Mouse (Mus musculus): ENCODE measurements around the gene Map4k5. TPM values are rescaled to one million over a fixed set of nuclear protein-coding genes. Genes with fewer than 3 reads are reported as not detected.

The Map4k5 gene
- polyA plus RNA-seq, 1 experiment from 2014 or later = 42.3 TPM

DNA sequence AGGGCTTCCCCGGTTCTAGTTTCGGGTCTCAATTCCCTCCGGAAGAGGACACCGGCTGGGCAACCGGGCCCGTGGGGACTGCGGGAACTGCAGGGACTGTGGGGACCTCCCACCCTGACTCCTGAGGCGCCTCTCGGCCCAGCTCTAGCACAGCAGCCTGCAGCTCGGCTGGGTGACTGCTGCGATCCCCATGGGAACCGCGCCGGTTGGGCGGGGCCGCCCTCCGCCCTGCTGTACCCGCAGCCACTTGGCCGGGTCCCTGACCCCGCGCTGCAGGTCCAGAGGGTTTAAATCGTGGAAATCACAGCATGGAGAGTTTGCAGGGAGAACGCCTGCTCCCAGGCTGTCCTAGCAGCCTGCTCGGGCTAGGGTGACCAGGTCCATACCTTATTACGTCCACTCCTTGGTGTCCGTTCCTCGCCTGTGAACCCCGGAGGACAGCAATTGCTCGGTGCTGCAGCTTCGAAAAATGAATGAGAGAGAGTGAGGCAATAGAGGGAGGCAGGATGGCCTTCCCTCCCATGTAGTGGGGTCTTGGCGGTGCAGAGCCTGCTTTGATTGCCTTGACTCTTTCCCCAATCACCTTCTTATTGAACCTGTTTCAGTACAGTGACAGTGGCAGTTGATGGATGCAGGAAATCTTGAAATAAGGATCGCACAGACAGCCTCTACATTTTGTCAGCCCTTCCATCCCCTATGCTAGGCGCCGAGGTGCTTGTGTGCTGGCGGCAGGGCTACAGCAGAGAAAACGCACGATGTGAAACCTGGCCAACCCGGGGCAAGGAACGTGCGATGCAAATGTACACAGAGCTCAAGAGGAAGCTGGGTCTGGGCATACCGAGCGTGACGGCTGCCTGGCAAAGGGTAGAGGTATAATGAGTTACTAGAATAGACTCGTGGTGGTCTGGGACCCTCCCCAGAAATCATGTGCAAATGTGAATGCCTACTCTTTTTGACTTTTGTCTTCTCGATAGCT is 102.2 kb downstream of the Map4k5 start, which contains the start of gene Cdkl1:
Gene Cdkl1 (minus strand): TSS at position 738 of the 976 bp plus-strand sequence.
- H3K9ac ChIP-seq (ENCODE audit: low read length) = peak within 1 kb of the TSS; percentile 66
- H3K27ac ChIP-seq (ENCODE audit: low read depth, low read length) = no peak within 1 kb of the TSS
- H3K36me3 ChIP-seq (ENCODE audit: control insufficient read depth, insufficient read depth, low read length) = no peaks in the 10 kb centered on the region
- WGBS = 2% methylated on average over 45 of the region's 45 CpGs
- H3K4me1 ChIP-seq (ENCODE audit: control insufficient read depth, insufficient read depth, low read length) = no peaks in the 10 kb centered on the region
- no peaks in the 10 kb centered on the region for H3K9me3 ChIP-seq (ENCODE audit: control insufficient read depth, low read length)
- H3K27me3 ChIP-seq (ENCODE audit: control insufficient read depth, insufficient read depth, low read length) = 0 out of 2 replicates have a peak, but pooled peaks cover 2% of the 10 kb centered on the region
- DNase-seq (ENCODE audit: low spot score) = peak; percentile 68
- H3K4me3 ChIP-seq (ENCODE audit: low read depth, low read length) = peak within 1 kb of the TSS; percentile 47
- H3K4me2 ChIP-seq (ENCODE audit: low read depth) = peak within 1 kb of the TSS; percentile 89
- ATAC-seq (ENCODE audit: insufficient read depth, low FRiP score, low TSS enrichment) = peak; percentile 87

- Histone ChIP-seq H3K9ac (ENCODE audit: low read length) (peak overlapping the region; percentile 66), H3K27me3 (ENCODE audit: control insufficient read depth, insufficient read depth, low read length) (0 out of 2 replicates have a peak, but pooled peaks cover 2% of the 10 kb centered on the region), H3K4me3 (ENCODE audit: low read depth, low read length) (peak overlapping the region; percentile 47), H3K4me1 (ENCODE audit: control insufficient read depth, insufficient read depth, low read length) (no peaks in the 10 kb centered on the region), H3K4me2 (ENCODE audit: low read depth) (peak overlapping the region; percentile 89), H3K36me3 (ENCODE audit: control insufficient read depth, insufficient read depth, low read length) (no peaks in the 10 kb centered on the region), H3K9me3 (ENCODE audit: control insufficient read depth, low read length) (no peaks in the 10 kb centered on the region), H3K27ac (ENCODE audit: low read depth, low read length) (no peak overlapping the region)
- whole genome bisulfite sequencing = 37% methylated on average over 27 of the region's 27 CpGs
- DNase-seq (ENCODE audit: low spot score) = no peak
- no peak for ATAC-seq (ENCODE audit: insufficient read depth, low FRiP score, low TSS enrichment)
Measured at GRCm38 (mm10) chr12:69789766-69790529, 103.1 kb downstream of the Map4k5 start.

DNA sequence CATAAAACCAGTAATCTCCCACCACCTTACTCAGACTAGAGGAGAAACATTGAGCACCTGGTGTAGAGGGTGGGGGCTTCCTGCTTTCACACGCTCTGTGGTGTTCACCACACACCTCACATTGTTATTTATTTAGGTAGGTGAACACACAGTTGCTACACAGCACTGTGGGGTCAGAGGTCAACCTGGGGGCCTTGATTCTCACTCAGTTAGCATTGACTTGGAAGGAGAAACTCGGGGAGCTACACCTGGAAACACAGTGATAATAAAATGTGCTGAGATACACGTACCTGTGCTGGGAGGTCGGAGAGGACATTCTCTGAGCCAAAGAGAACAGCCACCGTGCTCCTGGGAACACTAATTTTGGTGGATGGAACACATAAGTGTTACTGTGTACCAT is 104.6 kb downstream of the Map4k5 start:
- H3K27ac ChIP-seq (ENCODE audit: low read depth, low read length) = no peak overlapping the region
- H3K27me3 ChIP-seq (ENCODE audit: control insufficient read depth, insufficient read depth, low read length) = 0 out of 2 replicates have a peak, but pooled peaks cover 2% of the 10 kb centered on the region
- no peaks in the 10 kb centered on the region for H3K9me3 ChIP-seq (ENCODE audit: control insufficient read depth, low read length)
- DNase-seq (ENCODE audit: low spot score) (no peak), ATAC-seq (ENCODE audit: insufficient read depth, low FRiP score, low TSS enrichment) (no peak)
- no peak overlapping the region for H3K4me3 ChIP-seq (ENCODE audit: low read depth, low read length)
- WGBS = 84% methylated on average over 5 of the region's 5 CpGs
- H3K9ac ChIP-seq (ENCODE audit: low read length) = no peak overlapping the region
- no peaks in the 10 kb centered on the region for H3K36me3 ChIP-seq (ENCODE audit: control insufficient read depth, insufficient read depth, low read length)
- no peak overlapping the region for H3K4me2 ChIP-seq (ENCODE audit: low read depth)
- H3K4me1 ChIP-seq (ENCODE audit: control insufficient read depth, insufficient read depth, low read length) = no peaks in the 10 kb centered on the region

DNA sequence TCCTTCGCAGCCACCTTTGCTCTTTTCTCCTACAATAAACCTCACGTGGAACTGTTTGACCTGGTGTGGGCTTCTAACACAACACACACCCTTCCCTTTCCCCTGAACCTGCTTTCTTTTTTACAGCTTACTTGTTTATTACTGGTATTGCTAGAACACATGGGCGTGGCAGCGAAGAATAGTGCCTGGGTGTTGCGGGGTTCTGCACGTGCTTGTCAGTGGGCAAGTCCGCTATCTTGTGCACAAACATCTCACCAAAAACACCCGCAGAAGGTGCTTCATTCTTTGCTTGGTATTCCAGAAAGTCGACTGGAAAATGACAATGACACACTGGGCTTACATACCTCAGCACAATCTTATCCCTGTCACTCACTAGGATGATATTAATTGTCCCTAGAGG is 107.5 kb downstream of the Map4k5 start:
- Histone ChIP-seq H3K4me1 (ENCODE audit: control insufficient read depth, insufficient read depth, low read length) (no peaks in the 10 kb centered on the region), H3K27ac (ENCODE audit: low read depth, low read length) (no peak overlapping the region), H3K36me3 (ENCODE audit: control insufficient read depth, insufficient read depth, low read length) (no peaks in the 10 kb centered on the region), H3K4me3 (ENCODE audit: low read depth, low read length) (no peak overlapping the region), H3K9ac (ENCODE audit: low read length) (no peak overlapping the region), H3K27me3 (ENCODE audit: control insufficient read depth, insufficient read depth, low read length) (0 out of 2 replicates have a peak, but pooled peaks cover 2% of the 10 kb centered on the region), H3K9me3 (ENCODE audit: control insufficient read depth, low read length) (no peaks in the 10 kb centered on the region), H3K4me2 (ENCODE audit: low read depth) (no peak overlapping the region)
- DNase-seq (ENCODE audit: low spot score) (no peak), ATAC-seq (ENCODE audit: insufficient read depth, low FRiP score, low TSS enrichment) (no peak)
- 90% methylated on average over 9 of the region's 9 CpGs for WGBS

GRCm38 (mm10) chr12:69783247-69784025 is 109.6 kb downstream of the Map4k5 start:
- 46% methylated on average over 6 of the region's 6 CpGs for WGBS
- Histone ChIP-seq H3K9me3 (ENCODE audit: control insufficient read depth, low read length) (no peaks in the 10 kb centered on the region), H3K27me3 (ENCODE audit: control insufficient read depth, insufficient read depth, low read length) (no peaks in the 10 kb centered on the region), H3K4me2 (ENCODE audit: low read depth) (no peak overlapping the region), H3K36me3 (ENCODE audit: control insufficient read depth, insufficient read depth, low read length) (no peaks in the 10 kb centered on the region), H3K27ac (ENCODE audit: low read depth, low read length) (no peak overlapping the region), H3K4me3 (ENCODE audit: low read depth, low read length) (no peak overlapping the region), H3K4me1 (ENCODE audit: control insufficient read depth, insufficient read depth, low read length) (no peaks in the 10 kb centered on the region), H3K9ac (ENCODE audit: low read length) (no peak overlapping the region)
- DNase-seq (ENCODE audit: low spot score) (no peak), ATAC-seq (ENCODE audit: insufficient read depth, low FRiP score, low TSS enrichment) (no peak)

DNA sequence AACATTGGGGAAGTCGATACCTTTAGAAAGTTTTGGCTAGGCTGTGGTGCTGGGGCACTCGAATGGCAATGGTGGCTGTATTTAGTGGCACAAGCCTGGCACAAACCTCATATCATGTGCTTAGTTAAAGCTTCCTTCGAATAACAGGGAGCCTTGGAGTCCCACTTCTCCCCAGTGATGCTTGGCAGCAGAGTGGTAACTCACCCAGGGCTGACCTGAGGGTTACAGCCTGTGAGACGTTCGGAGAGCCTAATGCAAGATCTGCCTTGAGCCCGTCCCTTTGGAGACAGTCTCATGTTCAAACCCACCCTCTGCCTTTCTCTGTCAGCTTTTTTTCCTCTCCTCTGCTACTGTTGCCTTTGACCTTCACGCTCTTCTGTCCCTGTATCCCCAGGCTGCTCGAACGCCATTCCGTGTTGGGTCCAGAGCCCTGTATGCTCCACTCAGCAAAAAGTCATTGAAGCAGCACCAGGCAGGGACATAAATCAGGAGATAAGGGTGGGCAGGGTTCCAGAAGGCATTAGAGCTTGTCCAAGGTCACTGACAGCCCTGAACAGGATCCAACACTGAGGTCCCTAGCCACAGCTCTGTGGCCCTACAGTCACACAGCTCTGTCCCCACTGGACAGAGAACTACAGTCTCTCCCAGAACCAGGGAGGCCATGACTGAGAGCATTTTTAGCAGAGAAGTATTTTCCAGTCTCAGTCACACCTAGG is 110.9 kb downstream of the Map4k5 start:
- H3K27ac ChIP-seq (ENCODE audit: low read depth, low read length) = no peak overlapping the region
- ATAC-seq (ENCODE audit: insufficient read depth, low FRiP score, low TSS enrichment) (no peak), DNase-seq (ENCODE audit: low spot score) (no peak)
- no peak overlapping the region for H3K9ac ChIP-seq (ENCODE audit: low read length)
- no peak overlapping the region for H3K4me2 ChIP-seq (ENCODE audit: low read depth)
- no peaks in the 10 kb centered on the region for H3K27me3 ChIP-seq (ENCODE audit: control insufficient read depth, insufficient read depth, low read length)
- no peaks in the 10 kb centered on the region for H3K4me1 ChIP-seq (ENCODE audit: control insufficient read depth, insufficient read depth, low read length)
- 73% methylated on average over 10 of the region's 10 CpGs for WGBS
- no peaks in the 10 kb centered on the region for H3K36me3 ChIP-seq (ENCODE audit: control insufficient read depth, insufficient read depth, low read length)
- no peak overlapping the region for H3K4me3 ChIP-seq (ENCODE audit: low read depth, low read length)
- no peaks in the 10 kb centered on the region for H3K9me3 ChIP-seq (ENCODE audit: control insufficient read depth, low read length)

- Histone ChIP-seq H3K9me3 (ENCODE audit: control insufficient read depth, low read length) (no peaks in the 10 kb centered on the region), H3K4me1 (ENCODE audit: control insufficient read depth, insufficient read depth, low read length) (no peaks in the 10 kb centered on the region), H3K4me2 (ENCODE audit: low read depth) (no peak overlapping the region), H3K9ac (ENCODE audit: low read length) (no peak overlapping the region), H3K4me3 (ENCODE audit: low read depth, low read length) (no peak overlapping the region), H3K36me3 (ENCODE audit: control insufficient read depth, insufficient read depth, low read length) (no peaks in the 10 kb centered on the region), H3K27me3 (ENCODE audit: control insufficient read depth, insufficient read depth, low read length) (no peaks in the 10 kb centered on the region), H3K27ac (ENCODE audit: low read depth, low read length) (no peak overlapping the region)
- no peak for ATAC-seq (ENCODE audit: insufficient read depth, low FRiP score, low TSS enrichment)
- no peak for DNase-seq (ENCODE audit: low spot score)
- 75% methylated on average over 8 of the region's 8 CpGs for WGBS
Measured at GRCm38 (mm10) chr12:69781480-69781879, 111.5 kb downstream of the Map4k5 start.

GRCm38 (mm10) chr12:69777957-69778356 is 115.0 kb downstream of the Map4k5 start:
- no peak overlapping the region for H3K4me2 ChIP-seq (ENCODE audit: low read depth)
- DNase-seq (ENCODE audit: low spot score) = no peak
- no peaks in the 10 kb centered on the region for H3K36me3 ChIP-seq (ENCODE audit: control insufficient read depth, insufficient read depth, low read length)
- H3K9me3 ChIP-seq (ENCODE audit: control insufficient read depth, low read length) = no peaks in the 10 kb centered on the region
- no peak overlapping the region for H3K27ac ChIP-seq (ENCODE audit: low read depth, low read length)
- ATAC-seq (ENCODE audit: insufficient read depth, low FRiP score, low TSS enrichment) = no peak
- H3K27me3 ChIP-seq (ENCODE audit: control insufficient read depth, insufficient read depth, low read length) = no peaks in the 10 kb centered on the region
- no peak overlapping the region for H3K4me3 ChIP-seq (ENCODE audit: low read depth, low read length)
- WGBS = 83% methylated on average over 2 of the region's 2 CpGs
- H3K9ac ChIP-seq (ENCODE audit: low read length) = no peak overlapping the region
- H3K4me1 ChIP-seq (ENCODE audit: control insufficient read depth, insufficient read depth, low read length) = no peaks in the 10 kb centered on the region
